Mouse (Mus musculus) thymus, postnatal 36 days (tissue): ENCODE measurements around the gene Synj1.
A peak's percentile ranks its signal among the peaks of the same experiment; 100 is the strongest.

Source experiments
- DNase-seq, 2 experiments: peaks; one replicate each; pipeline ENCODE4 v3.0.0; 2022; ENCODE audit warnings: mixed read lengths in 2 of 2

Gene Synj1

GRCm38 (mm10) chr16:91009942-91010529 lies 1.1 kb downstream of the Synj1 start:
- DNase-seq = peak; percentile 23 to 25

GRCm38 (mm10) chr16:91004915-91005538 lies 6.1 kb downstream of the Synj1 start:
- DNase-seq = no peak

DNA sequence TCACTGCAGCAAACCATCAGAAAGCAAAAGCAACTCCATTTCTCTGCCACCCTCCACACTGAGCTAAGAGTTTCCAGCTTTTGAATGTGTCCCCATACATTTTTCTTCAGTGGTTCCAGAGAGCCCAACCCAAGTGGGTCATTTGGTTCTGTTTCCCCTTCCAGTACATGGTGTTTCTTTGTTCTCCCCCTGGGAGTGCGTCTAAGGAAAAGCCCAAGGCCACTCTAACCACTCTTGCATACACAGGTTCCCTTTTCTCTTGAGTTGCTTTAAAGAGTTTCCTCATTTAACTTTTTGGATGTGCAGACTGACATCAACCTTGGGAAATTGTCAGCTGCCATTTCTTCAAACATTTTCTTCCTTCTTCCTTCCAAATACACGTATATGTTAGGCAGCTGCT lies 10.0 kb downstream of the Synj1 start:
- DNase-seq = no peak

GRCm38 (mm10) chr16:90999827-91000226 lies 11.3 kb downstream of the Synj1 start:
- DNase-seq = no peak

DNA sequence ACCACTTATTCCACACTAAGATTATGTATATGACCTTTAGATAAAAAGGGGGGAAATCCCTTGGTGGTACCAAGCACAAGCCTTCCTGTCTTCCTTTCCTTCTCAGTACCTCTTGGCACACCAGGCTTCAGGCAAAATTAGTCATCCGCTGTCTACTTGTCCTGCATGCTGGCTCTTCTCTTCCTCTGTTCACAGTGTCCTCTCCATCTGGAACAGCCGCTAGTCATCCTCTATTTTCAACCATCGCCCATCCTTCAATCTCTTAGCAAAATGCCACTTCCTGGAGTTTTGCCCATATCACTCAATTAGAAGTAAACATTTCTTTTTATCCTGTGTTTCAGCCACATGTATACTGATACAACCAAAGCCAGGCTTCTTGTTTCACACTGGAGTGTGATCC lies 13.3 kb downstream of the Synj1 start:
- no peak for DNase-seq

DNA sequence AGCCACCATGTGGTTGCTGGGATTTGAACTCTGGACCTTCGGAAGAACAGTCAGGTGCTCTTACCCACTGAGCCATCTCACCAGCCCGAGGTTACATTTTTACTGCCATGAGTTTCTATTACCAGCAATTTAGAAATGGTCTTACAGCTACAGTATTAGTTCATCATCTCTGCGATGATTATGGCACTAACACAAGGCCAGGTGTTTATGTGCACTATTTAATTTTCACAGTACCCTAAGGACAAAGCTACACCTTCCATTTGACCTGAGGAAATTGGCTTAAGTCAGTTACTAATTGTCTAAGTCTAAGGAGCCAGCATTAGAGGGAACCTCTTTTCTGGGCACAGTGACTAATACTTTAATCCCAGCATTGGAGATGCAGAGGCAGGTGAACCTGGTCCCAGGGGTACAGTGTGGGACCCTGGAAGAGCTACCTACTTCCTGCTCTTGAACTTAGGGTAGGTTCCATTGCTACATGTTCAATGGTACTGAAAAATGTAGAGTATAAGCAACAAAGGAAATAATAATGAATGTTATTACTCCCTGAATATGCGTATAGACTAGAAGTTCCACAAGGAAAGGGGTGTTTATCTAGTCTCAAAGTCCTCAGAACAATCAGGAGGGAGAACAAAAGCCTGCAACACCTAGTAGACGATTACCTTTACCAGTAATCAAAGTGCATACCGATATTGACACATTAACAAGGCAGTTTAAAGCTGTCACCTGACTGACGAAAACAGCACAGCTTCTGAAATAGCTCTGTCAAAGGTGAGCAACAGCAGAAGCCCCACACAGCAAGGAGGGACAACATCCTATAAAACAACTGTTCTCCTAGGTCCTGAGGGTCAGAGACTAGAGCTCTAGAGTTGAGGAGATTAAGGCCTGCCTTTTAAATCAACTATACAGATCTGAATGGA lies 14.5 kb downstream of the Synj1 start:
- no peak for DNase-seq

DNA sequence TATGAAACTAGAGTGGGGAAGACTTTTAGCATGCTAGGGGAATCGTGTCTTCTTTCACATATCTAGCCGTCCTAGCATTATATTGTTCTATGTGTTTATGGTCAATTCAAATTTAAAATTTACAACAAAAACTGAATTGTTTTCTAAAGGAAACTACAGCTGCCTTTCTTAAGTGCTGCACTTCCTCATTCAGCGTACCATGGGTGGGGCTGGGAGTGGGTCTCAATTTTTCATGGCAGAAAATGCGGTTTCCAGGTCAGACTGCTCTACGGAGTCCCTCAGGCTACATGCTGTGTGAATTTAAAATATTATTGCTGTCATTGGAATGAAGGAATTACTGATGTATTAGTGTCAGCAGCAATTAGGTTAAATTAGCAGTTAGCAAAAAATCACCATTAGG lies 15.6 kb downstream of the Synj1 start:
- DNase-seq = no peak

GRCm38 (mm10) chr16:90995023-90995422 lies 16.1 kb downstream of the Synj1 start:
- DNase-seq = no peak

DNA sequence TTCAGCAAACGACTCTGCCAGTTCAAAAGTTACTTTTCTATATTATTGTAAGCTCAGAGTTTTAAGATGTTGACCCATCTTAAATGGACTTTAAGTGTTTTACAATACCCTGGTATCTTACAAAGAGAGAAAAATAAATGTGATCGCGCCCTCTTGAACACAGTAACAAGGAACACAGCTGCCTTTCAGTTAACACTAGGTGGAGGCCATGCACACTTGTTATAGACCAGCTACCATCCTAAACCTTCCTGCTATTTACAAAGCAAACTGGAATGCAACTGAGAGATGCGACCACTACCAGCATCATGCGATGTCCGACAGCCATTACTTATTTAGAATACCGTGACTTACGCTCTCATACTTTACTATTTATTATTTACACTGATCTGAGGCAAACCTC lies 21.9 kb downstream of the Synj1 start:
- no peak for DNase-seq

DNA sequence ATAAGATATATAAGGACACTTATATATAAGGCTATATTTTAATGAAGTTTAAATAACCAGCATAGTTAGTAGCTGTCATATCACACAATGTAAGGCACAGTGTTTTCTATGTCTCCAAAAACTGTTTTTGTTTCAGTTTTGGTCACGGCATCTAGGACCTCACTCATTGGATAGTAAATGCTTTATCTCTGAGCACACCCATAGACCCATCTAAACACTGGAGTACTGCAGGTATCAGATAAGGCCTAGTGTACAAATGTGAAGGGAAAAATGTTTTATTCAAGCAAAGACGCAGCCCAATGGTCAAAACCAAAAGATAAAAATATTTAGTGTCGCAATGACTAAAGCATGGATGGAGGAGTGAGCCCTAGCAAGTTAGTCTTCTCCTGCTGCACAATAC lies 22.4 kb downstream of the Synj1 start:
- DNase-seq = no peak

DNA sequence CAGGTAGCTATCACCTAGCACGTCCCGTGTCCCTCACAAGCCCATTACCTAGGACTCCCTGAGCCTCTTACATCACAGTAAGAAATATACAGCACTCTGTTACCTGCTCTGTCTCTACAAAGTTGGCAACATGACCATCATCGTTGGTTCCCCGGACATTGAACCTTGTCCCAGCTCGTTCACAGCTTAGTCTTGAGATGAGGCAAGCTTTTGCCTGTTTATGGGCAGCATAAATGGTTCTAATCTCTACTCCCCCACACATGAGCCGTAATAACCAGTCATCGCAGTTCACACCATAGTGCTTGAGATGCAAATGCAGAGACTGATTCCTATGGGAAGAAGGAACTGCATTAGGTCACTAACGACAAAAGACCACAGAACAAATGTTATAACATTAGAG lies 23.1 kb downstream of the Synj1 start:
- DNase-seq = no peak

GRCm38 (mm10) chr16:90971004-90971403 lies 40.1 kb downstream of the Synj1 start:
- no peak for DNase-seq

DNA sequence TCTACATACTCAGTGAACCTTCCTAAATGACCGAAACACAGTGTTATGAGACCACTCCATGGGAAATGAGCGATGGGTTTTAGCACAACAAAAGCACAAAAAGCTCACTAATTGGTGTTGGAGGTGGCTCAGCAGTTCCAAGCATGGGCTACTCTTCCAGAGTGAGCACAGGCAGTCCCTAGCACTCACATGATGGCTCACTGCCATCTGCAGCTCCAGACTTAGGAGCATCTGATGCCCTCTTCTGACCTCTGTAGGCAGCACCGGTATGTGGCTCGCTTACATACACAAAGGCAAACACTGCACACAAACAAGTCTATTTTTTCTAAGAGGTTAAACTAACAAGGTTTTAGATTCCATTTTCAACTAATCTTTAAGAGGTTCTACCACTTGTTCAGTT lies 44.9 kb downstream of the Synj1 start:
- DNase-seq = no peak

DNA sequence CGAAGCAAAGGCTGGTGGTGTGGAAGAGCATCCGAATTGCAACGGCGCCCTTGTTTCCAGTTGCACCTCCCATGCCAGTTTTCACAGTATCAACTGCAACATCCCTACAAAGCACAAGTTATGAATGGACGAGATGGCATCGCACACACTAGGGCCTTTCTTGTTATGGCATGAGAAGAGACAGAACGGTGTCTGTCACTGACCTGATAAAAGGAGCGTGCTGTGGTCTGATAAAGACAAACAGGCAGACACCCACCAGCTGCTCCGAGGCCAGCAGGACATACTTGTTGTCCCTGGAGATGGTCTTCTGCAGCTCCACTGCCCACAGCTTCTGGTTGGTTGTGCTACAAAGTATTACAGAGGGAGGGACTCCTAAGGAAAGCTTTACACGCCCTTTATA lies 46.8 kb downstream of the Synj1 start:
- no peak for DNase-seq

- DNase-seq = no peak
Observed at GRCm38 (mm10) chr16:90963866-90964265, 47.2 kb downstream of the Synj1 start.

DNA sequence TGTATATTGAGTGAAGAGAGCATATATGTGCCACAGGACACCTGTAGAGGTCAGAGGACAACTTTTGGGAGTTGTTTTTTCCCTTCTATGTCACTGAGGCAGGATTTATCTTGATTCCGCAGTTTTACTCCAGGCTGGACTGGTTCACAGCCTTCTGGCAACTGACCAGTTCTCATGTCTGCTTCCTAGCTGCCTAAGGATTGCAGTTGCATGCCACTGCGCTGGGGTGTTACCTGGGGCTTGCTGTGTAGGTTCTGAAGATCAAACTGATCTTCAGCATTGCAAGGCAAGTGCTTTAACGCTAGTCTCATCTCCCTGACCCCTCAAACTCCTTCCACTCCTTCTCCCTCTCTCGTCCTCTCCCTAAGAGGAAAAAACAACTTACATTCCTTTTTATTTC lies 47.9 kb downstream of the Synj1 start:
- DNase-seq = no peak

DNA sequence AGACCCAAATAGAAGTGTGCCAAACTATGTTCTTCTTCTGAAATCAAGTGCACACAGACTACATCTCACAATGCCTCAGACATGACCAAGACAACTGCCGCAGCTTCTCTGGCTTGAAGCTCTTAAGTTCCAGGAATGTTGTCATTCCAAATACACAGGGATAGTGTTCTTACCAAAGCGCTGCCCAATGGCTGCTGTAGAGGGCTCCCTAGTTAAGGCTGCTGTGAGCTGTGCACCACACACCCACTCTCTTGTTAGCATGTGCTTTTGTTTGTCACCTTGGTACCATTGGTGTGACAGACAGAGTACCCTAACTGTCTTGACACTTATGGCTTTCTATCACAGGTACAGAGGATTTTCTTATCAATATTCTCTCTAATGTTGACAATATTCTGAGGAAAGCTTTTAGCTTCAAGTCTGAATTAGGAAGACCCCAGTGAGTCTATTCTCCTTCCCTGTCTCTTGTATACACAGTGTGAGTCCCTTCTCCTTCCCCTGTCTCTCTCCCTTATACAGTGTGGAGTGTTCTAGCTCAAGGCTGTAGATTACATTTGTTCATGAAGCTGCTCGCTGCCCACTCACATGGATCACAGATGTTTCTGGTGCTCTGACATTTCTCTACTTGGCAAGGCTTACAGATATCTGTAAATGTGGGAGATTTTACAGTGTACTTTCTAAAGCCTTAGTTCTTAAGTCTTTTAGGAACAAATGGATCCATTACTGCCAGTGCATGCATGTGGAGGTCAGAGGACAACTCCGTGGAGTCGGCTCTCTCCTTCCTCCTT lies 52.6 kb downstream of the Synj1 start:
- no peak for DNase-seq

DNA sequence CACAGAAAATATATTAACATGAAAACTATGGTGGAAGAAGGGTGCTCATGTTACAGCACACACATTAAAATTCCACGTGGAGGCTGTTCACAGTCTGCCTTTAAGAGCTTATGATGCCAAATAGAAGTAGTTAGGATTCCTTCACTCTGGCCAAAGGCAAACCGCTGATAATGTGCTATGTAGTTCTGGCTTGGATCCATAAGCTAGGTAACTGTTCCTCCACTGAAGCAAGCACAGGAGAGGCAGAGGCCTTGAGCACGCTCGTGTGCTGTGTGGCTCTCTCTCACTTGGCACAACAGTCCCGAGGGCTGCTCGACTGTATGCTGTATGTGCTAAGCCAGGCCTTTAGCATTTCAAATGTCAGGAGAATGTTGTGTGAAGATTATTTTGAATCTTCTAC lies 55.6 kb downstream of the Synj1 start:
- no peak for DNase-seq

- no peak for DNase-seq
Observed at GRCm38 (mm10) chr16:90953770-90954169, 57.3 kb downstream of the Synj1 start.

GRCm38 (mm10) chr16:90953147-90953546 lies 58.0 kb downstream of the Synj1 start:
- DNase-seq = no peak

GRCm38 (mm10) chr16:90950354-90950963 lies 60.6 kb downstream of the Synj1 start:
- DNase-seq = no peak

- DNase-seq = no peak
Observed at GRCm38 (mm10) chr16:90946977-90947376, 64.1 kb downstream of the Synj1 start.

DNA sequence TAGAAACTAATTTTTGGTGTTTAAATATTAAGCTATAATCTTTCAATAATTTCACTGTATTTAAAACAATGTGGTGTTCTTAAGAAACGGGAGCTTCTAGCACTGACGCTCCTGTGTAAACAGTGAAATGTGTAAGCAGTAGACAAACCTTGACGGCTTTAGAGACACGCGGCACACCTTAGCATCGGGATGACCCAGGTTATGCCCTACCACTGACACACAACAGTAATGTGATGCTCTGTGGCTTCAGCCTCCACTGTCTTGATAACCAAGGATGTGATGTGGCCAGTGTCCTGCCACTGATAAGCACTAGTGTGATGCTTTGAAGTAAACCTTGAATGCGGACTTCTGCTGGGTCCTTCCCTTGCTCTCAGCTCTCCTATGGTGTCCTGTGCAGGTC lies 69.9 kb downstream of the Synj1 start:
- no peak for DNase-seq
